Mouse (Mus musculus) midbrain, embryonic 13.5 days (tissue): ENCODE measurements around the gene Ccdc12. TPM values are rescaled to one million over a fixed set of nuclear protein-coding genes. Genes with fewer than 3 reads are reported as not detected.

Experiments
- ATAC-seq: fragments of 200-750 bp; cut with Nextera tagmentation; 2 replicates; pipeline ENCODE4 v1.8.0; 2017; ENCODE audit warnings: mild to moderate bottlenecking, moderate TSS enrichment, moderate library complexity
- H3K27ac ChIP-seq: fragments of 300-500 bp; sonication (generic); 2 replicates; pipeline ENCODE4 v1.5.1; 2015; ENCODE audit warnings: inconsistent platforms, mild to moderate bottlenecking, moderate library complexity
- H3K27me3 ChIP-seq: fragments of 300-500 bp; sonication (generic); 2 replicates; pipeline ENCODE4 v1.6.1; 2015; ENCODE audit warnings: mild to moderate bottlenecking, inconsistent platforms
- H3K36me3 ChIP-seq: fragments of 300-500 bp; sonication (generic); 2 replicates; pipeline ENCODE4 v1.6.1; 2015; ENCODE audit warnings: mild to moderate bottlenecking, inconsistent platforms
- H3K4me1 ChIP-seq: fragments of 300-500 bp; sonication (generic); replicated peaks from 2 replicates; pipeline ENCODE4 v1.6.1; 2015; ENCODE audit warnings: inconsistent platforms
- H3K4me2 ChIP-seq: fragments of 300-500 bp; sonication (generic); replicated peaks from 2 replicates; pipeline ENCODE4 v1.6.1; 2015; ENCODE audit warnings: moderate library complexity, mild to moderate bottlenecking, inconsistent platforms
- H3K4me3 ChIP-seq: fragments of 300-500 bp; sonication (generic); replicated peaks from 2 replicates; pipeline ENCODE4 v1.5.1; 2015; ENCODE audit warnings: mild to moderate bottlenecking, inconsistent platforms
- H3K9ac ChIP-seq: fragments of 300-500 bp; sonication (generic); replicated peaks from 2 replicates; pipeline ENCODE4 v1.6.1; 2015; ENCODE audit warnings: mild to moderate bottlenecking, inconsistent platforms
- H3K9me3 ChIP-seq: fragments of 300-500 bp; sonication (generic); 2 replicates; pipeline ENCODE4 v1.6.1; 2016; ENCODE audit warnings: mild to moderate bottlenecking, inconsistent platforms
- WGBS: fragments of 180-500 bp; shearing (Covaris S2); methylation state at CpG from one replicate; pipeline ENCODE4 v1.1.7; 2015; 5-methylcytosine and 5-hydroxymethylcytosine counted together
- polyA plus RNA-seq: library from polyadenylated mRNA; unstranded; fragments of >200 nt; fragmentation: Nextera tagmentation; extraction: Ambion mirVana; gene quantifications from 2 replicates; pipeline ENCODE4 v1.2.1, GENCODE M21; 2015

Gene Ccdc12
- polyA plus RNA-seq, 1 experiment from 2014 or later = 136 TPM

GRCm38 (mm10) chr9:110631191-110631590 is 25.1 kb upstream of the Ccdc12 start:
- no peaks in the 10 kb centered on the region for H3K9me3 ChIP-seq
- H3K4me2 ChIP-seq = peak overlapping the region; percentile 61
- peaks cover 43% of the 10 kb centered on the region for H3K27me3 ChIP-seq
- H3K36me3 ChIP-seq = peaks cover 9% of the 10 kb centered on the region; the same call in 1 of the 2 replicates
- 14% methylated on average over 10 of the region's 10 CpGs for WGBS
- H3K9ac ChIP-seq = peak overlapping the region; percentile 54
- H3K27ac ChIP-seq = no peak overlapping the region
- H3K4me3 ChIP-seq = peak overlapping the region; percentile 38
- H3K4me1 ChIP-seq = peaks cover 18% of the 10 kb centered on the region
- peak; percentile 39 for ATAC-seq

GRCm38 (mm10) chr9:110631651-110632275 is 24.5 kb upstream of the Ccdc12 start:
- Histone ChIP-seq H3K27me3 (peaks cover 42% of the 10 kb centered on the region), H3K9me3 (no peaks in the 10 kb centered on the region), H3K27ac (no peak overlapping the region), H3K4me1 (peaks cover 18% of the 10 kb centered on the region), H3K4me2 (peak overlapping the region; percentile 61), H3K4me3 (peak overlapping the region; percentile 38), H3K9ac (peak overlapping the region; percentile 54), H3K36me3 (peaks cover 9% of the 10 kb centered on the region; the same call in 1 of the 2 replicates)
- peak; percentile 58 for ATAC-seq
- WGBS = 10% methylated on average over 30 of the region's 30 CpGs

- H3K9me3 ChIP-seq = no peaks in the 10 kb centered on the region
- no peak for ATAC-seq
- peaks cover 42% of the 10 kb centered on the region for H3K27me3 ChIP-seq
- H3K4me3 ChIP-seq = no peak overlapping the region
- H3K4me2 ChIP-seq = no peak overlapping the region
- H3K36me3 ChIP-seq = peaks cover 3% of the 10 kb centered on the region; the same call in 1 of the 2 replicates
- H3K9ac ChIP-seq = no peak overlapping the region
- H3K4me1 ChIP-seq = peaks cover 18% of the 10 kb centered on the region
- WGBS = 82% methylated on average over 15 of the region's 15 CpGs
- no peak overlapping the region for H3K27ac ChIP-seq
These were observed 23.6 kb upstream of the Ccdc12 start for GRCm38 (mm10) chr9:110632671-110633070.

GRCm38 (mm10) chr9:110633882-110634281 is 22.4 kb upstream of the Ccdc12 start:
- ATAC-seq = no peak
- Histone ChIP-seq H3K9me3 (no peaks in the 10 kb centered on the region), H3K36me3 (0 out of 2 replicates have a peak, but pooled peaks cover 3% of the 10 kb centered on the region), H3K4me1 (peaks cover 18% of the 10 kb centered on the region), H3K27me3 (peaks cover 42% of the 10 kb centered on the region), H3K9ac (no peak overlapping the region), H3K4me2 (no peak overlapping the region), H3K27ac (no peak overlapping the region), H3K4me3 (no peak overlapping the region)
- WGBS = 84% methylated on average over 17 of the region's 17 CpGs

- H3K27me3 ChIP-seq = peaks cover 42% of the 10 kb centered on the region
- H3K9ac ChIP-seq = no peak overlapping the region
- 8% methylated on average over 19 of the region's 19 CpGs for WGBS
- H3K4me1 ChIP-seq = peaks cover 18% of the 10 kb centered on the region
- H3K27ac ChIP-seq = no peak overlapping the region
- peak; percentile 20; the same call in 1 of the 2 replicates for ATAC-seq
- no peaks in the 10 kb centered on the region for H3K9me3 ChIP-seq
- 0 out of 2 replicates have a peak, but pooled peaks cover 3% of the 10 kb centered on the region for H3K36me3 ChIP-seq
- no peak overlapping the region for H3K4me3 ChIP-seq
- H3K4me2 ChIP-seq = no peak overlapping the region
These were observed 21.1 kb upstream of the Ccdc12 start for GRCm38 (mm10) chr9:110635225-110635624.

- Histone ChIP-seq H3K27ac (no peak overlapping the region), H3K36me3 (0 out of 2 replicates have a peak, but pooled peaks cover 2% of the 10 kb centered on the region), H3K9me3 (no peaks in the 10 kb centered on the region), H3K4me3 (no peak overlapping the region), H3K27me3 (peaks cover 20% of the 10 kb centered on the region), H3K4me2 (no peak overlapping the region), H3K4me1 (peaks cover 10% of the 10 kb centered on the region), H3K9ac (no peak overlapping the region)
- no peak for ATAC-seq
- WGBS = 85% methylated on average over 10 of the region's 10 CpGs
These were observed 17.7 kb upstream of the Ccdc12 start for GRCm38 (mm10) chr9:110638611-110639021.

- H3K9me3 ChIP-seq = no peaks in the 10 kb centered on the region
- H3K27me3 ChIP-seq = no peaks in the 10 kb centered on the region
- H3K4me1 ChIP-seq = peaks cover 4% of the 10 kb centered on the region; the same call in 1 of the 2 replicates
- H3K4me3 ChIP-seq = no peak overlapping the region
- ATAC-seq = no peak
- no peak overlapping the region for H3K27ac ChIP-seq
- no peaks in the 10 kb centered on the region for H3K36me3 ChIP-seq
- H3K9ac ChIP-seq = no peak overlapping the region
- WGBS = 95% methylated on average over 5 of the region's 5 CpGs
- no peak overlapping the region for H3K4me2 ChIP-seq
These were observed 15.3 kb upstream of the Ccdc12 start for GRCm38 (mm10) chr9:110641006-110641405.

GRCm38 (mm10) chr9:110642812-110643524 is 13.3 kb upstream of the Ccdc12 start:
- no peaks in the 10 kb centered on the region for H3K36me3 ChIP-seq
- ATAC-seq = no peak
- WGBS = 57% methylated on average over 5 of the region's 5 CpGs
- no peak overlapping the region for H3K27ac ChIP-seq
- no peak overlapping the region; the same call in 1 of the 2 replicates for H3K9ac ChIP-seq
- H3K27me3 ChIP-seq = no peaks in the 10 kb centered on the region
- peaks cover 4% of the 10 kb centered on the region; the same call in 1 of the 2 replicates for H3K4me1 ChIP-seq
- no peak overlapping the region for H3K4me3 ChIP-seq
- no peaks in the 10 kb centered on the region for H3K9me3 ChIP-seq
- H3K4me2 ChIP-seq = no peak overlapping the region

- no peak overlapping the region for H3K4me3 ChIP-seq
- H3K9me3 ChIP-seq = no peaks in the 10 kb centered on the region
- no peaks in the 10 kb centered on the region for H3K27me3 ChIP-seq
- WGBS = 75% methylated on average over 9 of the region's 9 CpGs
- peaks cover 4% of the 10 kb centered on the region for H3K4me1 ChIP-seq
- H3K9ac ChIP-seq = no peak overlapping the region
- H3K27ac ChIP-seq = no peak overlapping the region
- no peak overlapping the region for H3K4me2 ChIP-seq
- no peak for ATAC-seq
- H3K36me3 ChIP-seq = no peaks in the 10 kb centered on the region
These were observed 12.5 kb upstream of the Ccdc12 start for GRCm38 (mm10) chr9:110643787-110644186.

GRCm38 (mm10) chr9:110644295-110644694 is 12.0 kb upstream of the Ccdc12 start:
- H3K27me3 ChIP-seq = no peaks in the 10 kb centered on the region
- H3K36me3 ChIP-seq = no peaks in the 10 kb centered on the region
- H3K4me1 ChIP-seq = peaks cover 6% of the 10 kb centered on the region
- no peak overlapping the region for H3K27ac ChIP-seq
- WGBS = 87% methylated on average over 10 of the region's 10 CpGs
- H3K9ac ChIP-seq = no peak overlapping the region
- no peaks in the 10 kb centered on the region for H3K9me3 ChIP-seq
- no peak overlapping the region for H3K4me2 ChIP-seq
- no peak overlapping the region for H3K4me3 ChIP-seq
- no peak for ATAC-seq

GRCm38 (mm10) chr9:110645219-110645618 is 11.1 kb upstream of the Ccdc12 start:
- Histone ChIP-seq H3K27ac (no peak overlapping the region), H3K4me1 (peaks cover 15% of the 10 kb centered on the region), H3K4me2 (no peak overlapping the region), H3K36me3 (no peaks in the 10 kb centered on the region), H3K9me3 (no peaks in the 10 kb centered on the region), H3K9ac (no peak overlapping the region), H3K27me3 (no peaks in the 10 kb centered on the region), H3K4me3 (no peak overlapping the region)
- 94% methylated on average over 9 of the region's 9 CpGs for WGBS
- no peak for ATAC-seq

GRCm38 (mm10) chr9:110649775-110650174 is 6.5 kb upstream of the Ccdc12 start:
- H3K9me3 ChIP-seq = no peaks in the 10 kb centered on the region
- ATAC-seq = no peak
- H3K27me3 ChIP-seq = peaks cover 29% of the 10 kb centered on the region
- peaks cover 51% of the 10 kb centered on the region for H3K4me1 ChIP-seq
- no peak overlapping the region for H3K4me3 ChIP-seq
- H3K36me3 ChIP-seq = no peaks in the 10 kb centered on the region
- peak overlapping the region; percentile 16 for H3K4me2 ChIP-seq
- no peak overlapping the region for H3K9ac ChIP-seq
- H3K27ac ChIP-seq = peak overlapping the region; percentile 80
